23 mouse cellular contexts compared by ENCODE assay signal in genomic region chr10:19485537-19486135, GRCm38 (mm10).
DNase-seq lines count a peak whose midpoint lies in the region; ATAC-seq and TF ChIP-seq lines count a peak whose summit lies in the region.
"Had no signal": no experiment of that assay in that cellular context is flagged by ENCODE, and none has a peak within 500 bp of the region (broad histone marks: within the 10 kb centered on the region; RNA-seq: fewer than 3 reads in every experiment).

No protein-coding gene starts in this region.

- dilution Hi-C loops in CH12.LX (cut with MboI; ENCODE audit: extremely low pct_ligation_motif_present, extremely low pct_unique_long_range_greater_than_20kb, low sequenced_read_pairs): no loop called here

- in situ Hi-C loops in CH12.LX (cut with MboI; ENCODE audit: low pct_ligation_motif_present, low pct_unique_long_range_greater_than_20kb, low sequenced_read_pairs): loop anchor here (25.0 kb wide), 1 partner anchor 548 kb away; no protein-coding TSS in a partner anchor

- no peaks in the 10 kb centered on the region for H3K36me3 ChIP-seq in hindbrain, embryonic 11.5 days (ENCODE audit: control insufficient read depth, insufficient read depth, low read length)
- no peaks in the 10 kb centered on the region for H3K36me3 ChIP-seq in hindbrain, postnatal 0 days (ENCODE audit: insufficient read depth, low read length)
- no peaks in the 10 kb centered on the region for H3K36me3 ChIP-seq in CH12.LX (replicated peaks in 1 of 2; ENCODE audit: control insufficient read depth in 1 of 2, insufficient read depth in 1 of 2, low read length in 1 of 2)
- H3K36me3 ChIP-seq in hindbrain, embryonic 12.5 days: no peaks in the 10 kb centered on the region
- H3K36me3 ChIP-seq in neural tube, embryonic 12.5 days: no peaks in the 10 kb centered on the region
- H3K36me3 ChIP-seq: forebrain, embryonic 12.5 days; G1E; kidney, embryonic 15.5 days; limb, embryonic 12.5 days; liver, embryonic 13.5 days had no signal

- no peak for TF ChIP-seq EP300 in CH12.LX (IDR thresholded peaks at IDR 0.05; ENCODE audit: low read length)

- no peak for TF ChIP-seq POLR2A in CH12.LX (IDR thresholded peaks at IDR 0.05; ENCODE audit: low read depth, low read length)

- 27% methylated on average over 15 of the region's 15 CpGs for WGBS in hindbrain, embryonic 11.5 days
- WGBS in hindbrain, postnatal 0 days: 19% methylated on average over 15 of the region's 15 CpGs
- 29% methylated on average over 15 of the region's 15 CpGs for WGBS in hindbrain, embryonic 12.5 days
- 14% methylated on average over 15 of the region's 15 CpGs for WGBS in neural tube, embryonic 12.5 days

- 0 out of 2 replicates have a peak overlapping the region, but pooled peaks have one; percentile 3 for H3K4me2 ChIP-seq in hindbrain, embryonic 11.5 days (replicated peaks; ENCODE audit: low read depth, low read length)
- no peak overlapping the region for H3K4me2 ChIP-seq in hindbrain, postnatal 0 days (ENCODE audit: low read depth, low read length)
- H3K4me2 ChIP-seq in CH12.LX (ENCODE audit: insufficient read depth, low read depth, poor library complexity, severe bottlenecking): peak overlapping the region; percentile 12
- peak overlapping the region; percentile 26; the same call in 1 of the 2 replicates for H3K4me2 ChIP-seq in hindbrain, embryonic 12.5 days (replicated peaks)
- H3K4me2 ChIP-seq in neural tube, embryonic 12.5 days (replicated peaks): peak overlapping the region; percentile 35; the same call in 1 of the 2 replicates
- H3K4me2 ChIP-seq: forebrain, embryonic 12.5 days; kidney, embryonic 15.5 days; limb, embryonic 12.5 days; liver, embryonic 13.5 days had no signal

- TF ChIP-seq RAD21 in CH12.LX (IDR thresholded peaks at IDR 0.05; ENCODE audit: low read depth, low read length): no peak; the same call in 1 of the 2 replicates

- DNase-seq in hindbrain, embryonic 11.5 days (ENCODE audit: low spot score): peak; percentile 45
- no peak for DNase-seq in hindbrain, postnatal 0 days (ENCODE audit: low spot score)
- DNase-seq in CH12.LX (ENCODE audit: extremely low read depth): no peak
- DNase-seq in heart, postnatal 10 days: no peak
- no peak for DNase-seq in heart, adult 11 months
- no peak for DNase-seq in adrenal gland, postnatal 36 days
- DNase-seq: adrenal gland, postnatal 14 days; cerebellum, adult 11 months; cerebellum, postnatal 14 days; gastrocnemius, postnatal 14 days; heart, adult 2 months; kidney, postnatal 4 days; liver, embryonic 13.5 days; right cerebral cortex, postnatal 4 days; thymus, postnatal 14 days had no signal

- TF ChIP-seq CTCF in hindbrain, postnatal 0 days (IDR thresholded peaks at IDR 0.05; ENCODE audit: low read depth): no peak
- TF ChIP-seq CTCF in CH12.LX (conservative IDR thresholded peaks at IDR 0.05 in 1 of 2, IDR thresholded peaks at IDR 0.05 in 1 of 2; ENCODE audit: low read depth in 2 of 2, low read length in 2 of 2): no peak

- H3K9me3 ChIP-seq in hindbrain, embryonic 11.5 days (ENCODE audit: control insufficient read depth, low read length): no peaks in the 10 kb centered on the region
- no peaks in the 10 kb centered on the region for H3K9me3 ChIP-seq in hindbrain, postnatal 0 days (ENCODE audit: low read length)
- H3K9me3 ChIP-seq in CH12.LX (replicated peaks; ENCODE audit: low read length): no peaks in the 10 kb centered on the region
- no peaks in the 10 kb centered on the region for H3K9me3 ChIP-seq in hindbrain, embryonic 12.5 days (replicated peaks)
- H3K9me3 ChIP-seq in neural tube, embryonic 12.5 days: no peaks in the 10 kb centered on the region
- H3K9me3 ChIP-seq: forebrain, embryonic 12.5 days; G1E; kidney, embryonic 15.5 days; limb, embryonic 12.5 days; liver, embryonic 13.5 days had no signal

- H3K4me3 ChIP-seq in hindbrain, embryonic 11.5 days (ENCODE audit: low read depth, low read length): no peak overlapping the region
- no peak overlapping the region for H3K4me3 ChIP-seq in hindbrain, postnatal 0 days (ENCODE audit: low read length)
- no peak overlapping the region for H3K4me3 ChIP-seq in CH12.LX (replicated peaks in 1 of 3; ENCODE audit: low read depth in 2 of 3, low read length in 2 of 3, poor library complexity in 1 of 3)
- no peak overlapping the region for H3K4me3 ChIP-seq in hindbrain, embryonic 12.5 days
- H3K4me3 ChIP-seq in neural tube, embryonic 12.5 days: no peak overlapping the region
- H3K4me3 ChIP-seq: forebrain, embryonic 12.5 days; heart, adult 2 months; kidney, embryonic 15.5 days; limb, embryonic 12.5 days; liver, embryonic 13.5 days had no signal

- intact Hi-C loops in heart, postnatal 10 days (cut with DNase I): no loop called here

- no peak overlapping the region for H3K27ac ChIP-seq in hindbrain, embryonic 11.5 days (ENCODE audit: low read depth, low read length)
- H3K27ac ChIP-seq in hindbrain, postnatal 0 days: no peak overlapping the region
- no peak overlapping the region for H3K27ac ChIP-seq in CH12.LX (ENCODE audit: insufficient read depth, low read depth)
- H3K27ac ChIP-seq in hindbrain, embryonic 12.5 days: no peak overlapping the region
- H3K27ac ChIP-seq in neural tube, embryonic 12.5 days: no peak overlapping the region
- H3K27ac ChIP-seq: forebrain, embryonic 12.5 days; heart, adult 2 months; kidney, embryonic 15.5 days; limb, embryonic 12.5 days; liver, embryonic 13.5 days had no signal

- H3K79me2 ChIP-seq in CH12.LX (replicated peaks; ENCODE audit: control insufficient read depth, extremely low read depth, insufficient read depth, poor library complexity, severe bottlenecking): no peaks in the 10 kb centered on the region

- ATAC-seq in hindbrain, embryonic 11.5 days (ENCODE audit: low FRiP score): peak; percentile 66
- no peak for ATAC-seq in hindbrain, postnatal 0 days
- no peak for ATAC-seq in hindbrain, embryonic 12.5 days (ENCODE audit: low FRiP score)
- ATAC-seq in neural tube, embryonic 12.5 days (ENCODE audit: low FRiP score, low read depth): peak; percentile 43; the same call in 1 of the 2 replicates
- ATAC-seq: CD4-positive, CD25-positive, alpha-beta regulatory T cell, adult 4 months; intestine, postnatal 0 days had no signal

- peaks cover 3% of the 10 kb centered on the region; the same call in 1 of the 2 replicates for H3K4me1 ChIP-seq in hindbrain, embryonic 11.5 days (replicated peaks; ENCODE audit: control insufficient read depth, insufficient read depth, low read length)
- H3K4me1 ChIP-seq in hindbrain, postnatal 0 days (ENCODE audit: insufficient read depth, low read length): no peaks in the 10 kb centered on the region
- peaks cover 5 to 8% of the 10 kb centered on the region in 2 experiments; a peak in 2 of 4 replicates for H3K4me1 ChIP-seq in CH12.LX (ENCODE audit: control insufficient read depth in 1 of 2, insufficient read depth in 2 of 2)
- H3K4me1 ChIP-seq in hindbrain, embryonic 12.5 days: peaks cover 8% of the 10 kb centered on the region
- H3K4me1 ChIP-seq in neural tube, embryonic 12.5 days: peaks cover 3% of the 10 kb centered on the region
- H3K4me1 ChIP-seq: kidney, embryonic 15.5 days; limb, embryonic 12.5 days; liver, embryonic 13.5 days had no signal

- H3K9ac ChIP-seq in hindbrain, embryonic 11.5 days (ENCODE audit: low read depth, low read length): no peak overlapping the region
- H3K9ac ChIP-seq in hindbrain, postnatal 0 days (replicated peaks; ENCODE audit: low read length): no peak overlapping the region
- no peak overlapping the region for H3K9ac ChIP-seq in CH12.LX (ENCODE audit: insufficient read depth, low read depth)
- no peak overlapping the region for H3K9ac ChIP-seq in hindbrain, embryonic 12.5 days
- H3K9ac ChIP-seq in neural tube, embryonic 12.5 days: no peak overlapping the region
- H3K9ac ChIP-seq: forebrain, embryonic 12.5 days; kidney, embryonic 15.5 days; limb, embryonic 12.5 days; liver, embryonic 13.5 days had no signal

- peaks cover 48% of the 10 kb centered on the region for H3K27me3 ChIP-seq in hindbrain, embryonic 11.5 days (ENCODE audit: control insufficient read depth, insufficient read depth, low read length)
- peaks cover 39% of the 10 kb centered on the region for H3K27me3 ChIP-seq in hindbrain, postnatal 0 days (ENCODE audit: insufficient read depth, low read length)
- H3K27me3 ChIP-seq in CH12.LX (replicated peaks): no peaks in the 10 kb centered on the region
- peaks cover 74% of the 10 kb centered on the region for H3K27me3 ChIP-seq in hindbrain, embryonic 12.5 days
- H3K27me3 ChIP-seq in neural tube, embryonic 12.5 days (replicated peaks): peaks cover 44% of the 10 kb centered on the region
- H3K27me3 ChIP-seq: limb, embryonic 12.5 days; liver, embryonic 13.5 days had no signal

TF ChIP-seq in CH12.LX, 34 proteins besides CTCF, POLR2A, EP300 and RAD21:
- TF ChIP-seq ELF1 (IDR thresholded peaks at IDR 0.05; ENCODE audit: low read depth, low read length) (no peak), TCF12 (IDR thresholded peaks at IDR 0.05; ENCODE audit: low read depth, low read length) (0 out of 2 replicates have a peak, but pooled peaks have one; percentile 1)

Comparison
In these comparisons a context has a peak if more than half of its experiments do, and no peak if none do; other contexts are left out.
1. ATAC-seq: peak in hindbrain, embryonic 11.5 days (single experiment) and neural tube, embryonic 12.5 days (single experiment); none in hindbrain, postnatal 0 days (single experiment) and hindbrain, embryonic 12.5 days (single experiment).